In the genomic region with DNA sequence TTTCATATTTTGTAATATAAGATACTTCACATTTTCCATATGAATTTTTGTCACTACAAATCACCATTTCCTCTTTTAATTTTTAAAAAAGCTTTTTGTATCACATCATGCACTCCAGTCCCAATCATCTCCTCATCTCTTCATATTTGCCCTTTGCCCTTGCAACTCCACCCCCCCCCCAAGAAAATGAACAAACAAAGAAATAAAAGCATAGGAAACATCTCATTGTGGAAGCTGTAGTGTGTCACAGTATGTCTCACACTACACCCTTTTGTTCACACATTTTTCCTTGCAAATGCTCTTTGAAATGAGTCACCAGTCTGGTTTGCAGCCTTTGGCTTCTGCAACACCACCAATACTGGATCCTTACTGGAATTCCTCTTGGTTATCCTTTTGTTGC, we compare ENCODE assay signal across 18 mouse cellular contexts.
"Had no signal": no experiment of that assay in that cellular context is flagged by ENCODE, and none has a peak within 500 bp of the region (broad histone marks: within the 10 kb centered on the region; RNA-seq: fewer than 3 reads in every experiment).

No protein-coding gene starts in this region.

- ATAC-seq: hindbrain, embryonic 16.5 days; hindbrain, postnatal 0 days; inflammation-experienced regulatory T-cells, adult 6 months; intestine, embryonic 15.5 days; intestine, embryonic 16.5 days; intestine, postnatal 0 days had no signal

- DNase-seq: heart, postnatal 10 days; heart, postnatal 14 days; heart, postnatal 36 days; heart, postnatal 4 days; kidney, adult 11 months; kidney, adult 18-20 months; kidney, adult 2 months; kidney, adult 9 months; kidney, postnatal 14 days; kidney, postnatal 25 days; layer of hippocampus, adult 9-11 months; layer of hippocampus, postnatal 36 days had no signal
